Mouse (Mus musculus) intestine, postnatal 0 days (tissue): ENCODE results near the gene Phactr2. TPM values are rescaled to one million over a fixed set of nuclear protein-coding genes. Genes with fewer than 3 reads are reported as not detected.

Experiments used
- ATAC-seq: fragments of 200-750 bp; cut with Nextera tagmentation; 2 replicates; pipeline ENCODE4 v1.8.0; 2017; ENCODE audit warnings: mild to moderate bottlenecking, moderate TSS enrichment, moderate library complexity
- H3K27ac ChIP-seq: fragments of 300-500 bp; sonication (generic); 2 replicates; pipeline ENCODE4 v1.5.1; 2014; ENCODE audit warnings: mild to moderate bottlenecking, low read depth, low read length, moderate library complexity
- H3K27me3 ChIP-seq: fragments of 300-500 bp; sonication (generic); replicated peaks from 2 replicates; pipeline ENCODE4 v1.6.1; 2014; ENCODE audit warnings: low read length, mixed read lengths; ENCODE audit not compliant: control insufficient read depth, insufficient read depth
- H3K36me3 ChIP-seq: fragments of 300-500 bp; sonication (generic); 2 replicates; pipeline ENCODE4 v1.6.1; 2014; ENCODE audit warnings: mild to moderate bottlenecking, moderate library complexity; ENCODE audit not compliant: control insufficient read depth, insufficient read depth
- H3K4me1 ChIP-seq: fragments of 300-500 bp; sonication (generic); replicated peaks from 2 replicates; pipeline ENCODE4 v1.6.1; 2014; ENCODE audit warnings: antibody characterized with exemption, low read length, mixed read lengths; ENCODE audit not compliant: control insufficient read depth, insufficient read depth
- H3K4me2 ChIP-seq: fragments of 300-500 bp; sonication (generic); replicated peaks from 2 replicates; pipeline ENCODE4 v1.6.1; 2014; ENCODE audit warnings: low read depth, mild to moderate bottlenecking, moderate library complexity
- H3K4me3 ChIP-seq: fragments of 300-500 bp; sonication (generic); 2 replicates; pipeline ENCODE4 v1.5.1; 2014; ENCODE audit warnings: low read depth, low read length
- H3K9ac ChIP-seq: fragments of 300-500 bp; sonication (generic); 2 replicates; pipeline ENCODE4 v1.6.1; 2014; ENCODE audit warnings: mild to moderate bottlenecking, low read depth, low read length
- H3K9me3 ChIP-seq: fragments of 300-500 bp; sonication (generic); 2 replicates; pipeline ENCODE4 v1.6.1; 2016; ENCODE audit warnings: mixed run types; ENCODE audit not compliant: control insufficient read depth
- CTCF ChIP-seq: sonication (generic); IDR thresholded peaks from 2 replicates; pipeline ENCODE4 v1.5.1; 2016; ENCODE audit warnings: low read depth, mild to moderate bottlenecking, control low read depth, antibody characterized with exemption, moderate library complexity
- WGBS: fragments of 180-500 bp; shearing (Covaris S2); extraction: QIAGEN DNeasy Blood & Tissue Kit; methylation state at CpG from one replicate; pipeline ENCODE4 v1.1.7; 2014; 5-methylcytosine and 5-hydroxymethylcytosine counted together
- polyA plus RNA-seq: library from polyadenylated mRNA; unstranded; fragments of >200 nt; fragmentation: Nextera tagmentation; extraction: Ambion mirVana; gene quantifications from 2 replicates; pipeline ENCODE4 v1.2.1, GENCODE M21; 2015

Phactr2 gene
- polyA plus RNA-seq, 1 experiment from 2014 or later: 12.3 TPM

DNA sequence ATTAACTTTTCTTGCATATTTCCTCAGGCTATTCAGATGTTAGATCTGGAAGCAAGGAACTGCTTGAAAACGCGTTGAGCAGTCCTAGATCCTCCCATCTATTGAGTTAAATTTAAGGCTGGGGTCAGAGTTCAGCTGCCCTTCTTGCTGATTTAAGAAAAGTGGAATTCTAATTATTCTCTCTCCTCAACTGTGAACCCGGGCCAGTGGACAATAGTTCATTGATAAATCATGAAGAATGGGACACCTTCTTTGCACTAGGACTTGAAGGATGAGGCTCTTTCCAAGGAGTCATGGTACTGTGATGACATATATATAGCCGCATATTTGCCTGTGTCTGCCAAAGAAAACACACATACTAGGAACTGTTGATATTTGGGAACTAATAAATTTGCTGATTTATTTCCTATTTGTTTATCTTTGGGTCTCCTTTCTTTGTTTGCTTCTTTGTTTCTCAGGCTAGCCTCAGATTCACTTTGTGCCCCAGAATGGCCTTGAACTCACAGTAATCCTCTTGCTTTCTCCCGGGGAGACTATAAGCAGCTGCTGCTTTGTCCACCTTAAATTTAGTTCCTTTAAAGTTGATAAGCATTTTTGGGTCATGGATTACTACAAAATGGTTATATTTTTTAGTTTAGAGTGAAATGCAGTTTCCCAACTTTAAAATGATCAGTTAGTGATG is 127.5 kb downstream of the Phactr2 start:
- no peaks in the 10 kb centered on the region for H3K4me1 ChIP-seq
- no peaks in the 10 kb centered on the region for H3K9me3 ChIP-seq
- no peaks in the 10 kb centered on the region for H3K36me3 ChIP-seq
- H3K9ac ChIP-seq: no peak overlapping the region
- no peak overlapping the region for H3K27ac ChIP-seq
- H3K4me2 ChIP-seq: no peak overlapping the region
- no peak overlapping the region for H3K4me3 ChIP-seq
- WGBS: 44% methylated on average over 5 of the region's 5 CpGs
- no peaks in the 10 kb centered on the region for H3K27me3 ChIP-seq
- no peak for TF ChIP-seq CTCF
- no peak for ATAC-seq

- no peaks in the 10 kb centered on the region; the same call in 1 of the 2 replicates for H3K4me1 ChIP-seq
- no peaks in the 10 kb centered on the region for H3K9me3 ChIP-seq
- H3K27ac ChIP-seq: no peak overlapping the region
- 93% methylated on average over 3 of the region's 3 CpGs for WGBS
- no peak overlapping the region for H3K9ac ChIP-seq
- H3K27me3 ChIP-seq: no peaks in the 10 kb centered on the region
- H3K36me3 ChIP-seq: no peaks in the 10 kb centered on the region
- no peak for ATAC-seq
- H3K4me2 ChIP-seq: no peak overlapping the region
- no peak for TF ChIP-seq CTCF
- no peak overlapping the region for H3K4me3 ChIP-seq
Observed at GRCm38 (mm10) chr10:13340583-13340982, 133.6 kb downstream of the Phactr2 start.

GRCm38 (mm10) chr10:13336964-13337363 is 137.2 kb downstream of the Phactr2 start:
- no peak for TF ChIP-seq CTCF
- no peaks in the 10 kb centered on the region for H3K9me3 ChIP-seq
- H3K4me2 ChIP-seq: no peak overlapping the region
- 65% methylated on average over 4 of the region's 4 CpGs for WGBS
- no peak overlapping the region for H3K9ac ChIP-seq
- H3K4me3 ChIP-seq: no peak overlapping the region
- ATAC-seq: no peak
- no peaks in the 10 kb centered on the region; the same call in 1 of the 2 replicates for H3K4me1 ChIP-seq
- H3K27ac ChIP-seq: no peak overlapping the region
- H3K27me3 ChIP-seq: no peaks in the 10 kb centered on the region
- no peaks in the 10 kb centered on the region for H3K36me3 ChIP-seq

GRCm38 (mm10) chr10:13335814-13336213 is 138.4 kb downstream of the Phactr2 start:
- H3K9ac ChIP-seq: no peak overlapping the region
- 81% methylated on average over 6 of the region's 6 CpGs for WGBS
- no peaks in the 10 kb centered on the region; the same call in 1 of the 2 replicates for H3K4me1 ChIP-seq
- no peak for TF ChIP-seq CTCF
- ATAC-seq: no peak
- no peaks in the 10 kb centered on the region for H3K36me3 ChIP-seq
- no peaks in the 10 kb centered on the region for H3K27me3 ChIP-seq
- no peak overlapping the region for H3K4me2 ChIP-seq
- H3K4me3 ChIP-seq: no peak overlapping the region
- H3K27ac ChIP-seq: no peak overlapping the region
- no peaks in the 10 kb centered on the region for H3K9me3 ChIP-seq

GRCm38 (mm10) chr10:13335347-13335746 is 138.9 kb downstream of the Phactr2 start:
- WGBS: 82% methylated on average over 6 of the region's 6 CpGs
- H3K4me2 ChIP-seq: no peak overlapping the region
- no peak overlapping the region for H3K9ac ChIP-seq
- no peaks in the 10 kb centered on the region for H3K9me3 ChIP-seq
- no peaks in the 10 kb centered on the region for H3K27me3 ChIP-seq
- H3K4me1 ChIP-seq: no peaks in the 10 kb centered on the region; the same call in 1 of the 2 replicates
- no peak for TF ChIP-seq CTCF
- no peak overlapping the region for H3K4me3 ChIP-seq
- no peak overlapping the region for H3K27ac ChIP-seq
- no peaks in the 10 kb centered on the region for H3K36me3 ChIP-seq
- no peak for ATAC-seq

- no peak overlapping the region for H3K4me3 ChIP-seq
- no peak overlapping the region for H3K27ac ChIP-seq
- H3K36me3 ChIP-seq: no peaks in the 10 kb centered on the region
- H3K4me2 ChIP-seq: no peak overlapping the region
- no peaks in the 10 kb centered on the region for H3K9me3 ChIP-seq
- H3K4me1 ChIP-seq: no peaks in the 10 kb centered on the region
- no peak overlapping the region for H3K9ac ChIP-seq
- no peak for ATAC-seq
- WGBS: 73% methylated on average over 2 of the region's 2 CpGs
- no peak for TF ChIP-seq CTCF
- no peaks in the 10 kb centered on the region for H3K27me3 ChIP-seq
Observed at GRCm38 (mm10) chr10:13333781-13334180, 140.4 kb downstream of the Phactr2 start.
